Mouse (Mus musculus) ES-E14 (cell line): Measurements from ENCODE around the gene Sigirr. TPM values are rescaled to one million over a fixed set of nuclear protein-coding genes. Genes with fewer than 3 reads are reported as not detected.

ENCODE experiments used
- DNase-seq: peaks from one replicate; pipeline ENCODE4 v3.0.0-alpha.2; 2013; ENCODE audit warnings: low read depth, low spot score
- H3K27ac ChIP-seq: 2 replicates; pipeline ENCODE4 v1.5.1; 2012; ENCODE audit warnings: low read depth, mild to moderate bottlenecking, low read length, moderate library complexity, mixed read lengths; ENCODE audit not compliant: poor library complexity, insufficient read depth, severe bottlenecking
- H3K36me3 ChIP-seq: 2 replicates; pipeline ENCODE4 v1.6.1; 2012; ENCODE audit warnings: mild to moderate bottlenecking, low read length, moderate library complexity, mixed read lengths; ENCODE audit not compliant: control insufficient read depth, poor library complexity, insufficient read depth, severe bottlenecking
- H3K4me1 ChIP-seq, 2 experiments: fragments of 150-350 bp in 1 of 2; sonication (generic) in 1 of 2; 2 replicates each; pipeline ENCODE4 v1.6.1; 2012; ENCODE audit warnings: low read length in 2 of 2, mild to moderate bottlenecking in 1 of 2, mixed read lengths in 1 of 2; ENCODE audit not compliant: control insufficient read depth in 2 of 2, insufficient read depth in 2 of 2, poor library complexity in 1 of 2
- H3K4me3 ChIP-seq, 2 experiments: fragments of 150-350 bp in 1 of 2; sonication (generic) in 1 of 2; 2 replicates each; pipeline ENCODE4 v1.5.1; 2012; ENCODE audit warnings: low read length in 2 of 2, low read depth in 1 of 2, mild to moderate bottlenecking in 1 of 2, mixed read lengths in 1 of 2; ENCODE audit not compliant: insufficient read depth in 1 of 2, poor library complexity in 1 of 2, severe bottlenecking in 1 of 2
- H3K9ac ChIP-seq: 2 replicates; pipeline ENCODE4 v1.6.1; 2012; ENCODE audit warnings: low read depth, mild to moderate bottlenecking, low read length, mixed read lengths; ENCODE audit not compliant: poor library complexity, insufficient read depth, severe bottlenecking
- H3K9me3 ChIP-seq: fragments of 150-350 bp; sonication (generic); 2 replicates; pipeline ENCODE4 v1.6.1; 2012; ENCODE audit warnings: low read depth, mild to moderate bottlenecking, low read length; ENCODE audit not compliant: control insufficient read depth, insufficient read depth
- CHD2 ChIP-seq: IDR thresholded peaks from 2 replicates; pipeline ENCODE4 v1.6.1; 2014; ENCODE audit warnings: mild to moderate bottlenecking, low read depth, low read length, inconsistent platforms
- HCFC1 ChIP-seq: IDR thresholded peaks from 2 replicates; pipeline ENCODE4 v1.6.1; 2012; ENCODE audit warnings: low read length, inconsistent platforms, borderline replicate concordance; ENCODE audit not compliant: insufficient read depth
- MAFK ChIP-seq: IDR thresholded peaks from 2 replicates; pipeline ENCODE4 v1.6.1; 2014; ENCODE audit warnings: mild to moderate bottlenecking, low read depth, low read length, inconsistent platforms; ENCODE audit not compliant: insufficient read depth
- ZC3H11A ChIP-seq: IDR thresholded peaks from 2 replicates; pipeline ENCODE4 v1.6.1; 2012; ENCODE audit warnings: low read depth, mild to moderate bottlenecking, inconsistent platforms, low read length, borderline replicate concordance
- ZNF384 ChIP-seq: IDR thresholded peaks from 2 replicates; pipeline ENCODE4 v1.6.1; 2012; ENCODE audit warnings: low read depth, low read length, inconsistent platforms
- in situ Hi-C, 2 experiments: fragments of 600-800 bp; cut with MboI; formaldehyde crosslinking; loops; one replicate each; pipeline ENCODE4 v1.15.1; 2025; ENCODE audit warnings: low sequenced_read_pairs in 2 of 2, inconsistent platforms in 1 of 2; ENCODE audit not compliant: unreplicated experiment in 2 of 2
- total RNA-seq: library from RNA; depleted of rRNA; stranded (reverse); fragments of 300-350 nt; gene quantifications from 2 replicates; pipeline ENCODE4 v1.2.3, GENCODE M21; 2012; rRNA removed

Sigirr gene
- total RNA-seq = 18.2 and 56.2 TPM in 2 replicates

DNA sequence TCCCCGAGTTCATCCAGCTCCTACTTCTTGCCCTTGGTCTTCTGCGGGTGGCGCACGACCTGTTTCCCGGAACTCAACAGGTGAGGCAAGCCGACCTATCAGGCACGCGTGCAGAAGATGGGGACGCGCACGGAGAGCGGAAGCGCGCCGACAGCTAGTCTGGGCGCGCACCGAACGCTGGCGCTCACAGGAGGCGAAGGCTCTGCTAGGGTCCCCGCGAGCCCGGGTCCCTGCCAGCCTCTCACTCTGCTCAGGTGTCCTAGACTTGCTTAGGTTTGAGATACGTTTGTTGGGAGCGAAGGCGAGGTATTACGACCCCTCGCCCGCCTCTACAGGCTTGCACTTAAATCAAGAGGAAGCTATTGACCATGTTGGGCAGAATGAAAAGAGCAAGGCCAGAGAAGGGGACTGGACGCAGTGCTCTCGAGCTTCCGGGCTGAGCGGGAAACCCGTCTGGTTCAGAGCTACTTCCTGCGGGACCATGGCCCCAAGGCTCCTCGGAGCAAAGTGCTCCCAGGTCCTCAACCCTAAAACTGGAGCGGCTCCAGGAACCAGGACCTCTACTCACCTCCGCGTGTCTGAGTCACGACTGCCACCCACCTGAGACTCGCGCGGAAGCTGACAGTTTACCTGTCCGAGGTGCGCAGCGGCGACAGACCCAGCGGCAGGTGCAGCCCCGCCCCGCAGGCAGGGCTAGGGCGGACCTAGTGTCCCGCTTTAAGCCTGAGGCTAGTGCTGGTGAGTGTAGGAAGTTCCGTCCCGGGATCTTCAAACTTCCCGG, at the start of gene Sigirr:
Gene Sigirr (minus strand): TSS at position 662 of the 781 bp plus-strand sequence.
- no peak for DNase-seq
- in situ Hi-C loops = no loop called here
- peak within 1 kb of the TSS; percentile 26 for H3K9ac ChIP-seq
- H3K4me3 ChIP-seq = peak within 1 kb of the TSS; percentile 61 to 74
- H3K36me3 ChIP-seq = no peaks in the 10 kb centered on the region; the same call in 1 of the 2 replicates
- H3K4me1 ChIP-seq = peaks cover 6 to 13% of the 10 kb centered on the region in 2 experiments
- H3K27ac ChIP-seq = peak within 1 kb of the TSS; percentile 20
- H3K9me3 ChIP-seq = no peaks in the 10 kb centered on the region
- TF ChIP-seq HCFC1 (no peak), MAFK (no peak), ZC3H11A (no peak), ZNF384 (no peak), CHD2 (no peak)

DNA sequence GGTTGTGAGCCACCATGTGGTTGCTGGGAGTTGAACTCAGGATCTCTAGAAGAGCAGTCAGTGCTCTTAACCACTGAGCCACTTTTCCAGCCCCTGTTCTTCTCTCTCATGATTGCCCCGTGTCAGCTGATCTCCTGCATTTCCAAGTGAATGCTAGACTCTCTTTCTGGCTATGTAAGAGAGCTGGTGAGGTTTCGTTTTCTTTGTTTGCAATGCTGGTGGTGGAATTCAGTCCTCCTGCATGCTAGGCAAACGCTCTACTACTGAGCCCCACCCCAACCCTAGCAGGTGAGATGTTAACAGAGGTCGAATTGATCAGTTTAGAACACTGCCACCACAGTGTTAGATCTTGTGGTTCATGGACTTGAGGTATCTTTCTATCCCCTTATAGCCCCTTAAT, 48.3 kb upstream of the Sigirr start:
- H3K36me3 ChIP-seq = peaks cover 44% of the 10 kb centered on the region
- in situ Hi-C loops = no loop called here
- TF ChIP-seq HCFC1 (no peak), ZNF384 (no peak), CHD2 (no peak), MAFK (no peak), ZC3H11A (no peak)

DNA sequence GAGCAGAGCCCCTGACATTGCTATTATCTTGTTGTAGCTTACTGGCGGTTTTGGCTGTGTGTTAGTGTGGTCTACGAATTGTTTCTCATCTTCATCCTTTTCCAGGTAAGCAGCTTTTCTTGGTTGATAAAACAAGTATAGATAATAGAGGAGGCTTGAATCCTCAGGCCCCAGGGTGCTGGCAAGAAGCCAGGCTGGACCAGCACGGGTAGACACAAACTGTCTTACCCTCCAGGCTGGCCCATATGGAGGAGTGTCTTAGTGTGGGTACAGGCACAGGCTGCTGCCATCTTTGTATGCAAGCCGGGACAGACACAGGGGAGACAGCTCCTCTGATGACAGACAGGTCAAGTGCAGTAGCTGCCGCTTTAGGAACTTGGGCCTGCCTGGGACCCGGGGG, 46.7 kb upstream of the Sigirr start:
- in situ Hi-C loops = no loop called here
- DNase-seq = no peak
- H3K9ac ChIP-seq = no peak overlapping the region
- TF ChIP-seq HCFC1 (no peak), ZC3H11A (no peak), ZNF384 (no peak), MAFK (no peak), CHD2 (no peak)
- no peak overlapping the region; the same call in 1 of the 2 replicates for H3K27ac ChIP-seq
- H3K36me3 ChIP-seq = peaks cover 42% of the 10 kb centered on the region
- no peaks in the 10 kb centered on the region for H3K9me3 ChIP-seq
- no peak overlapping the region for H3K4me3 ChIP-seq
- peaks cover 16 to 19% of the 10 kb centered on the region in 2 experiments; a peak in 3 of 4 replicates for H3K4me1 ChIP-seq

More for the DNA sequence above, 48.3 kb upstream of the Sigirr start:
- no peak overlapping the region for H3K9ac ChIP-seq
- peak overlapping the region in 1 of 2 experiments; percentile 10; a peak in 1 of 4 replicates for H3K4me3 ChIP-seq
- H3K4me1 ChIP-seq = peaks cover 14 to 16% of the 10 kb centered on the region in 2 experiments; a peak in 3 of 4 replicates
- DNase-seq = peak; percentile 85
- H3K27ac ChIP-seq = peak overlapping the region; percentile 98
- H3K9me3 ChIP-seq = no peaks in the 10 kb centered on the region

DNA sequence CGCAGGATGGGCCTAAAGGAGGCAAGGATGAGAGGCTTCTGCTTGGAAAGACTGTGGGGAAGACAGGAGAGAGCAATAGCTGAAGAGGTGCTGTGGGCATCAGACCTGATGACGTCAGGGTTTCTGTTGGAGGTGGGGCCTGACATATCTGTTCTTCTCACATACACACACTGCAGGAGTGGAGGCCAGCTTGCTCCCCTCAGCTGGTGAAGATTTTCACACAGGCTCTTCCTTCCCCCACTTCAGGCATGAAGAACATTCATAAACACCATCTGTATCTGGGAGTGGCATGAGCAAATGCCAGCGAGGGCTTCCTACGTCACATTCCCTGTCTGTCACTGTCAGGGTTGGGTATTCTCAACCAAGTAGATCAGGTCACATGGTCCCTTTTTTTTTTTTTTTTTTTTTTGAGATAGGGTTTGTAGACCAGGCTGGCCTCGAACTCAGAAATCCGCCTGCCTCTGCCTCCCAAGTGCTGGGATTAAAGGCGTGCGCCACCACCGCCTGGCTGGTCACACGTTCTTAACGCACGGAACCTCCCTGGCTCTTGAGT, 45.7 kb upstream of the Sigirr start:
- Histone ChIP-seq H3K4me1 (peaks cover 16 to 17% of the 10 kb centered on the region in 2 experiments; a peak in 3 of 4 replicates), H3K36me3 (peaks cover 33% of the 10 kb centered on the region), H3K9me3 (no peaks in the 10 kb centered on the region), H3K4me3 (no peak overlapping the region), H3K9ac (no peak overlapping the region), H3K27ac (no peak overlapping the region)
- TF ChIP-seq ZNF384 (peak; percentile 74), HCFC1 (no peak)
- DNase-seq = no peak
- in situ Hi-C loops = no loop called here
